In the genomic region with DNA sequence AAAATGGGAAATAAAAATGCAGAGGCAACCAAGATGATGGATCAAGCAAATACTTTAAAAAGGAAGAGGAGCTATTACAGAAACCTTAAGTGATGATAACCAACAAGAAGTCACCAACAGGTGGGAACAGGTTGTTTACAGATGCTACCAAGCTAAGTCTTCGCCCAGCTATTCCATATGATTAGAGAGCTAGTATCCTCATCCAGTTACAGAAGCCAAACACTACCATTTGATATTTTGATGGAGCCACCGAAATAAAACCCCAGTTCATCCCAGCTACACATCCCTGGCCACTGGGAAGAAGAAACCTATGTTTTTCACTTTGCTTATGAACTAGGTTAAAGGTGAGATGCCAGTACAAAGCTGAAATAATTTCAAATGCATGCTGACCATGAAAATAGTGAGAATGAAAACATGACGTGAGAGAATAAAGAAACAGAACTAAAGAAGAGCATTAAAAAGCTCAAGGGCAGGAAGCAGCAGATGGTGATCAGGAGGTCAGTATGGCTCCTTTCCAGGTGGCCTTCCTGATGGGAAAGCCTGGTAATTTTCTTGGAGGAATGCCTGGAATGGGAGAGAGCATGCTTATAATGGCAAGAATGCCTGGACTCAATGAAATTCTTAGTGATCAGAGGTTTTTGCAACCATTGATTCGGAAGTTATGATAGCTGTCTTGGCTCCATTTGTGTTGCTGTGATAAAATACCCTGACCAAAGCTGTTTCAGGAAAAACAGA, we compare ENCODE assay signal across 11 mouse cellular contexts. TPM values are rescaled to one million over a fixed set of nuclear protein-coding genes. Genes with fewer than 3 reads are reported as not detected.
DNase-seq lines count a peak whose midpoint lies in the region; ATAC-seq and TF ChIP-seq lines count a peak whose summit lies in the region.
"Had no signal": no experiment of that assay in that cellular context is flagged by ENCODE, and none has a peak within 500 bp of the region (broad histone marks: within the 10 kb centered on the region; RNA-seq: fewer than 3 reads in every experiment).

No protein-coding gene starts in this region.

- H3K27me3 ChIP-seq in liver, adult 2 months (ENCODE audit: control insufficient read depth, insufficient read depth, low read length), result no peaks in the 10 kb centered on the region
- H3K27me3 ChIP-seq: heart, embryonic 13.5 days; limb, embryonic 12.5 days had no signal

- H3K9ac ChIP-seq in liver, adult 2 months (ENCODE audit: low read depth, low read length), result no peak overlapping the region
- H3K9ac ChIP-seq: heart, embryonic 13.5 days; limb, embryonic 12.5 days had no signal

- H3K4me3 ChIP-seq in liver, adult 2 months (ENCODE audit: insufficient read depth, low read depth, low read length), result no peak overlapping the region
- H3K4me3 ChIP-seq: heart, embryonic 13.5 days; limb, embryonic 12.5 days had no signal

- TF ChIP-seq CTCF in liver, adult 2 months (IDR thresholded peaks at IDR 0.05; ENCODE audit: low read depth, low read length), result no peak

- ATAC-seq in activated CD4-positive, CD25-positive, alpha-beta regulatory T cell, adult 4 months, result no peak
- ATAC-seq: intestine, embryonic 16.5 days had no signal

- H3K36me3 ChIP-seq in liver, adult 2 months (ENCODE audit: control insufficient read depth, insufficient read depth, low read length), result no peaks in the 10 kb centered on the region
- H3K36me3 ChIP-seq: limb, embryonic 12.5 days had no signal

- H3K27ac ChIP-seq in liver, adult 2 months (replicated peaks; ENCODE audit: insufficient read depth, low read depth, low read length), result no peak overlapping the region
- H3K27ac ChIP-seq: heart, embryonic 13.5 days; limb, embryonic 12.5 days had no signal

- peaks cover 5% of the 10 kb centered on the region; the same call in 1 of the 2 replicates for H3K79me2 ChIP-seq in liver, adult 2 months (ENCODE audit: control insufficient read depth, insufficient read depth, low read length)

- no peak for TF ChIP-seq POLR2A in liver, adult 2 months (IDR thresholded peaks at IDR 0.05; ENCODE audit: extremely low read depth, insufficient read depth, low read length)

- no peaks in the 10 kb centered on the region for H3K4me1 ChIP-seq in liver, adult 2 months (ENCODE audit: control insufficient read depth, insufficient read depth, low read length)
- H3K4me1 ChIP-seq: limb, embryonic 12.5 days had no signal

- WGBS in liver, adult 2 months, result 72% methylated on average over 4 of the region's 4 CpGs

- DNase-seq in adrenal gland, adult (ENCODE audit: inconsistent age in 2 of 2, low spot score in 1 of 2), result peak; percentile 15 to 54
- DNase-seq in adrenal gland, adult 8-10 months, result no peak
- peak; percentile 35 for DNase-seq in liver, adult 2 months (ENCODE audit: extremely low read depth, low read depth, low spot score)
- no peak for DNase-seq in liver
- peak; percentile 20 for DNase-seq in gastrocnemius, postnatal 14 days
- DNase-seq in lung, postnatal 36 days, result peak; percentile 60
- DNase-seq in left cerebral cortex, postnatal 25 days (ENCODE audit: low spot score in 2 of 2), result no peak

- intact Hi-C loops in gastrocnemius, postnatal 14 days (cut with DNase I; ENCODE audit: low total_unique reads), result no loop called here
- intact Hi-C loops in left cerebral cortex, postnatal 25 days (cut with DNase I), result no loop called here

RNA-seq across cellular contexts. Expression of a gene that starts 48.7 kb away (rescaled TPM):
- total RNA-seq in adrenal gland, adult 8-10 months (2022), result 10 to 100 TPM; 39.5 to 68.9 (median 55.1) TPM
- 19.6 and 19.7 TPM in 2 replicates for total RNA-seq in liver, adult 2 months (2014; rRNA removed)
- 6.6 and 7.2 TPM in 2 replicates for polyA plus RNA-seq in liver, adult 2 months (2012; rRNA removed)
- 10 to 100 TPM; 19.4 to 21.5 TPM for total RNA-seq in gastrocnemius, postnatal 14 days (2021)
- 10 to 100 TPM; 58.3 to 70.2 TPM for total RNA-seq in left cerebral cortex, postnatal 25 days (2021)
- 1 to 10 TPM in 1 of 2 experiments, under 1 TPM in 1; 0.84 to 2.3 TPM for polyA plus RNA-seq in activated CD4-positive, CD25-positive, alpha-beta regulatory T cell, adult 4 months (2017; shearing (Covaris generic))

Comparison
In these comparisons a context has a peak if more than half of its experiments do, and no peak if none do; other contexts are left out.
1. DNase-seq: peak in adrenal gland, adult (2 of 2), liver, adult 2 months (single experiment), gastrocnemius, postnatal 14 days (single experiment) and lung, postnatal 36 days (single experiment); none in adrenal gland, adult 8-10 months (single experiment), liver (single experiment) and left cerebral cortex, postnatal 25 days (0 of 2).